Mouse (Mus musculus): ENCODE data around the gene Dlgap4. TPM values are rescaled to one million over a fixed set of nuclear protein-coding genes. Genes with fewer than 3 reads are reported as not detected.

The Dlgap4 gene
- polyA plus RNA-seq (2012; rRNA removed; ENCODE audit: low replicate concordance), result 87.0 and 127 TPM in 2 replicates

DNA sequence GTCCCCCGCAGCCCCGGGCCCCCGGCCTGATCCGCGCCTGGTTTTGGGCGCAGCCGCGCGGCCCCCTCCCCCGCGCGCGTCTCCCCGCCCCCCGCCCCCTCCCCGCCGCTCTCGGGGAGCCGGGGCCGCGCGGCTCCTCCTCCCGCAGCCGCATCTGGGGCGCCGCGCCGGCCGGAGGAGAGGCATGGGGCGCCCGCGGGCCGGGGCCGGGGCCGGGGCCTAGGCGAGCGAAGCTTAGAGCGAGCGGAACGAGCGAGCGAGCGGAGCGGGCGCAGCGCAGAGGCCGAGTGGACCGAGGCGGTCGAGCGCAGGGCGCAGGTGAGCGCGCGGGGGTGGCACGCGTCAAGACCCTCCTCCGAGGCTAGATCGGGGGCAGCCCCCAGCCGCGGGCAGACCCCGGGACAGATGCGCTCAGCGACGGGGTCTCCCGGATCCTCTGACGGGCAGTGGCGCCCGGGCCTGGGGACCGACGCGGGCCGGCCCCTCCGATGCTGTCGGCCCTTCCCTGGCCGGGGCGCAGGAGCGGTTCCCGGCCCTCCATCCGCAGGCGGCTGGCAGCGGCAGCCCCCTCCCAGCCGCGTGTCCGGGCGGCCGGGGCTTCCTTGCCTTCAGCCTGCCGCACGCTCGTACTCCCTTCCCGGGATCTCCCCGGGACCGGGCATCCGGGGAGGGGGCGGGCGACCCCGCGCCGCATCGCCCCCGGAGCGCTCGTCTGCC lies at the start of gene Dlgap4:
Gene Dlgap4 (plus strand): TSS at position 165 of the 717 bp plus-strand sequence.

DNA sequence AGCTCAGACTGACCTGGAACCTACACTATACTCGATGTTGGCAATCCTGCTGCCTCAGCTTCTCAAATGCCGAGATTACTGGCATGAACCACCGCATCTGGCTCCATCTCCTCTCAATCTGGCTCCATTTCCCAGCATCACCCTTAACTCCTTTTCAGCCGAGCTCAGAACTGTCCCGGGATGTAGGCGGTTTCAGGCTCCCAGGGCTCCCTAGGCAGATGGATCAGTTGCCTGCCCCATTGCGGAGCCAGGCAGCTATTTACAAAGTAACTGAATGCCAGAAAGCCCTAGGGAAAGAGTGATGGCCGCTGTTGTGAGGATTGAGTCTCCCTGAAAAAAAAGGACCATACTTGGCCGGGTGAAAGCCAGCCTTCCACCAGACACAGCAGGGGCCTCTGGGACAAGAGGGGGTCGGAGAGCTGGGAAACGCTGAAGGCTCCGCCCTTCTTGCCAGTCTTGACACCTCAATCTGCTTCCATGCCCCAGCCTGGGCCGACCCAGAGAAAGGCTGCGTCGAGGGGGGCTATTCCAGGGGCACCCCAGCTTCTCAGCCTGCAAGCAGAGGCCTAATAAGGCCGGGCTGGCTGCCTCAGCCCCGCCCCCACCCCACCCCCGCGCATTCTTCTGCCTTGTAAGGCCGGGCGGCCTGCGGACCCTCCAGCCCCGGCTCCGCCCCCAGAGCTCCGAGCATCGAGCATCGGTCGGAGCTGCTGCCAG lies 161.4 kb downstream of the Dlgap4 start, which contains the start of gene Myl9:
Gene Myl9 (plus strand): TSS at position 683 of the 717 bp plus-strand sequence.

Other genes starting within 250 kb of the Dlgap4 start
- 36.6 and 78.1 TPM in 2 replicates for gene Epb41l1, start 192.8 kb upstream of the Dlgap4 start, polyA plus RNA-seq (2012; rRNA removed; ENCODE audit: low replicate concordance)
- gene Aar2, start 66.1 kb upstream of the Dlgap4 start, polyA plus RNA-seq (2012; rRNA removed; ENCODE audit: low replicate concordance), result 28.5 and 31.4 TPM in 2 replicates
- 116 and 133 TPM in 2 replicates for gene Myl9, start 161.7 kb downstream of the Dlgap4 start, polyA plus RNA-seq (2012; rRNA removed; ENCODE audit: low replicate concordance)
- 8.1 and 12.0 TPM in 2 replicates for gene Tgif2, start 226.3 kb downstream of the Dlgap4 start, polyA plus RNA-seq (2012; rRNA removed; ENCODE audit: low replicate concordance)
- gene 4930518I15Rik, start 244.2 kb downstream of the Dlgap4 start, polyA plus RNA-seq (2012; rRNA removed; ENCODE audit: low replicate concordance), result 0.98 and 2.4 TPM in 2 replicates
- gene Rab5if, start 249.4 kb downstream of the Dlgap4 start, polyA plus RNA-seq (2012; rRNA removed; ENCODE audit: low replicate concordance), result 123 and 166 TPM in 2 replicates

Measured in mammary gland, adult 2 months (tissue).